Mouse (Mus musculus): ENCODE results near the gene Ccdc115.

GRCm38 (mm10) chr1:34428466-34428865 lies 11.0 kb downstream of the Ccdc115 start:
- no peak for TF ChIP-seq CTCF (conservative IDR thresholded peaks at IDR 0.05; ENCODE audit: low read length)
- no peak for TF ChIP-seq NANOG (IDR thresholded peaks at IDR 0.05; ENCODE audit: borderline replicate concordance, low read length)
- TF ChIP-seq POU5F1 (IDR thresholded peaks at IDR 0.05; ENCODE audit: borderline replicate concordance, low read length), result no peak

All from E14TG2a.4 (cell line).